Mouse (Mus musculus) neural tube, embryonic 14.5 days (tissue): Measurements from ENCODE around the gene Lrfn4. TPM values are rescaled to one million over a fixed set of nuclear protein-coding genes. Genes with fewer than 3 reads are reported as not detected.

Source experiments
- ATAC-seq: fragments of 200-750 bp; cut with Nextera tagmentation; 2 replicates; pipeline ENCODE4 v1.8.0; 2017; ENCODE audit warnings: low read depth, mild to moderate bottlenecking, moderate TSS enrichment, moderate library complexity
- H3K27ac ChIP-seq: fragments of 300-500 bp; sonication (generic); 2 replicates; pipeline ENCODE4 v1.5.1; 2014; ENCODE audit warnings: low read depth, mild to moderate bottlenecking, control low read depth, low read length, moderate library complexity, mixed read lengths
- H3K27me3 ChIP-seq: fragments of 300-500 bp; sonication (generic); 2 replicates; pipeline ENCODE4 v1.6.1; 2014; ENCODE audit warnings: low read length; ENCODE audit not compliant: control insufficient read depth, insufficient read depth
- H3K36me3 ChIP-seq: fragments of 300-500 bp; sonication (generic); 2 replicates; pipeline ENCODE4 v1.6.1; 2014; ENCODE audit warnings: low read length, mixed read lengths; ENCODE audit not compliant: control insufficient read depth, insufficient read depth
- H3K4me1 ChIP-seq: fragments of 300-500 bp; sonication (generic); 2 replicates; pipeline ENCODE4 v1.6.1; 2014; ENCODE audit warnings: low read length; ENCODE audit not compliant: control insufficient read depth, insufficient read depth
- H3K4me2 ChIP-seq: fragments of 300-500 bp; sonication (generic); 2 replicates; pipeline ENCODE4 v1.6.1; 2014; ENCODE audit warnings: mild to moderate bottlenecking, low read depth, low read length, control low read depth
- H3K4me3 ChIP-seq: fragments of 300-500 bp; sonication (generic); 2 replicates; pipeline ENCODE4 v1.5.1; 2014; ENCODE audit warnings: low read depth, low read length, control low read depth, mixed read lengths
- H3K9ac ChIP-seq: fragments of 300-500 bp; sonication (generic); replicated peaks from 2 replicates; pipeline ENCODE4 v1.6.1; 2014; ENCODE audit warnings: low read depth, mild to moderate bottlenecking, control low read depth, low read length, mixed read lengths
- H3K9me3 ChIP-seq: fragments of 300-500 bp; sonication (generic); 2 replicates; pipeline ENCODE4 v1.6.1; 2016; ENCODE audit warnings: low read length; ENCODE audit not compliant: control insufficient read depth
- WGBS: fragments of 180-500 bp; shearing (Covaris S2); extraction: QIAGEN DNeasy Blood & Tissue Kit; methylation state at CpG from one replicate; pipeline ENCODE4 v1.1.7; 2014; 5-methylcytosine and 5-hydroxymethylcytosine counted together
- polyA plus RNA-seq: library from polyadenylated mRNA; unstranded; fragments of >200 nt; fragmentation: Nextera tagmentation; extraction: Ambion mirVana; gene quantifications from 2 replicates; pipeline ENCODE4 v1.2.1, GENCODE M21; 2014

The Lrfn4 gene
- polyA plus RNA-seq, result 14.3 and 16.9 TPM in 2 replicates

DNA sequence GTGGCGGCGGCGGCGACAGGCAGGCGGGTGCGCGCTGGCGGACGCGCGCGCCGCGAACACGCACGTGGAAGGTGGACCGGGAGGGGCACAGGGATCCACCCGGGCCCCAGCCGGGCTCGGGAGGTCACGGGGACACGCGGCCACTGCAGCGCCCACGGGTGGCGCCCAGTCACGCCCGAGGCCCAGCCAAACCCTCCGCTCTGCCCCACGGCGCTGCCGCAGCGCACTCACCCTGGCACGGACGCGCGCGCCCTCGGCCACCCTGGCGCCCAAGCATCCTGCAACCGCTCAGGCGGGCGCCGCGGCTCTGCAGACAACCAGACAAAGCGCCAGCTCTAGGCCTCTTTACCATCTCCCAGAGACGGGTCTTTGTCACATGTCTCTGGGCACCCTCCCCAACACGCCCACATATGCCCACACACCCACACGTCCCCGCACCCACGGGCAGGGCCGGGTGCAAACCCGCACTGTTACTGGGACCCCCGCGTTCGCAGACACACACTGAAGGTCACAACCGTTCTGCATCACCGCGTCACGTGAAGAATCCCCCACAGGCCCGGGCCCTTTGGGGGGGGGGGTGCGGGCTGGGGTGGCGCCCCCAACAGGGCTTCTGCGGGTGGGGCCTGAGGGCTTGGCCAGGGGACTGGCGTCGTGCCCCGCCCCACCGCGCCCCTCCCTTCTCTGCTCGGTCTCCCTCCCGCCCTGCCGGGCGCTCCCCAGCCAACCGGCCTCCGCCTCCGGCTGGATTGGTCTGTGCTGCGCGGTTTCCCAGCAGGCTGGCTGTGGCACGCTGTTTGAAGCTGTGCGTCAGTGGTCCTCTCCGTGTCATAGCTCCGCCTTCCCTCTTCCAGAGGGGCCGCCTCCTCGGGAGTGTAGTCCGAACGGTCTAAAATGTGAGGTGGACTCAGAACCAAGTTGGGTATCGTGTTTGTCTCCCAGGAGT is at the start of gene Lrfn4:
Lrfn4 (minus strand) TSS at position 517 of the 943 bp plus-strand sequence.
- H3K4me3 ChIP-seq, result peak within 1 kb of the TSS; percentile 91
- peak; percentile 95 for ATAC-seq
- WGBS, result under 1% methylated on average over 75 of the region's 87 CpGs

DNA sequence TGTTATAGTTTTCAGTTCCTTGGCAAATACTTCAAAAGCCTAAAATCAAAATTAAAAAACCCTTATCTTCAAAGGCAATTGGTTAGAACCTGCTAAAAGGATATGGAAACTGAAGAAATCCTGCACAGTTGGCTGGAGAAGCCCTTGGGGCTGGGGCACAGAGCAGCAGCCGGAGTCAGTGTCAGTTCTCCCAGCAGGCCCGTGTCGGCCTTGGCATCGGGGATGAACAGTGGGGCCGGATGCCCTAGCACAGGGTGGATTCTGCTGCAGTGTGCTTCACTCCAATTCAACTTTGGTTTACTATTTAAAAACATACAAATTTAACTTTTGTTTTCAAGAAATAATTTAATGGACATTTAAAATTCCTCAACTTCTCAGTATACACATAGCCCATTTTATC is 42.7 kb upstream of the Lrfn4 start:
- no peaks in the 10 kb centered on the region for H3K36me3 ChIP-seq
- no peak overlapping the region for H3K27ac ChIP-seq
- no peak overlapping the region for H3K4me2 ChIP-seq
- H3K9me3 ChIP-seq, result no peaks in the 10 kb centered on the region
- no peaks in the 10 kb centered on the region for H3K27me3 ChIP-seq
- H3K4me3 ChIP-seq, result no peak overlapping the region
- no peaks in the 10 kb centered on the region for H3K4me1 ChIP-seq
- 93% methylated on average over 5 of the region's 5 CpGs for WGBS
- no peak overlapping the region for H3K9ac ChIP-seq
- ATAC-seq, result no peak

More for the DNA sequence above, at the start of gene Lrfn4:
- Histone ChIP-seq H3K9me3 (no peaks in the 10 kb centered on the region), H3K27ac (peak within 1 kb of the TSS; percentile 92), H3K27me3 (no peaks in the 10 kb centered on the region), H3K9ac (peak within 1 kb of the TSS; percentile 95), H3K4me1 (peaks cover 24% of the 10 kb centered on the region), H3K4me2 (peak within 1 kb of the TSS; percentile 74), H3K36me3 (peaks cover 28% of the 10 kb centered on the region)

DNA sequence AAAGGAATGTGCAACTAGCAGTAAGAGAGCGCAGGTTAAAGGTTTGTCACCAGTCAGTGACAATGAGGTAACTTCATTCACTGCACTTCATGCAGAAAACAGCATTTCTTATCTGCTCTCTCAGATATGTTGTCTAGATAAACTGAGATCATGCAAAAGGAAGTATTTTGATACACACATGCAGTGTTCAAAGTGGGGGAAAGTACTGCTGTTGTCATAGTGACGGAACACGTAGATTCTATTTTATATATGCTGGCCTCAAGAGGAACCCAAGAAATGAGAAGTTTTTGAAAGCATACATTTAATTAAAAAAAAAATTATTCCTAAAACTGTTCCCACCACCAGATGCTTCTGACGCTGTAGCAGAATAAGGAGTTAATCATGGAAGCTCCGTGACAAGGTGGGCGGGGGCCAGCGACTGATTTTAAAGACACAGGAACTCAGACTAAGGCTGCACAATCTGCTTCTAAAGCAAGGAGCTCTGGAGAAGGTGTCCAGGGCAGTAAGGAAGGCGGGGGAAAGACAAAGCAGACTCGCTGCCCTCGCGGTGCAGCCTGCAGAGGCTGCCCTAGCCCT is 31.5 kb upstream of the Lrfn4 start:
- Histone ChIP-seq H3K4me3 (no peak overlapping the region), H3K4me1 (no peaks in the 10 kb centered on the region), H3K9ac (no peak overlapping the region), H3K9me3 (no peaks in the 10 kb centered on the region), H3K27me3 (no peaks in the 10 kb centered on the region), H3K36me3 (no peaks in the 10 kb centered on the region), H3K4me2 (no peak overlapping the region), H3K27ac (no peak overlapping the region)
- ATAC-seq, result no peak
- 78% methylated on average over 11 of the region's 11 CpGs for WGBS

DNA sequence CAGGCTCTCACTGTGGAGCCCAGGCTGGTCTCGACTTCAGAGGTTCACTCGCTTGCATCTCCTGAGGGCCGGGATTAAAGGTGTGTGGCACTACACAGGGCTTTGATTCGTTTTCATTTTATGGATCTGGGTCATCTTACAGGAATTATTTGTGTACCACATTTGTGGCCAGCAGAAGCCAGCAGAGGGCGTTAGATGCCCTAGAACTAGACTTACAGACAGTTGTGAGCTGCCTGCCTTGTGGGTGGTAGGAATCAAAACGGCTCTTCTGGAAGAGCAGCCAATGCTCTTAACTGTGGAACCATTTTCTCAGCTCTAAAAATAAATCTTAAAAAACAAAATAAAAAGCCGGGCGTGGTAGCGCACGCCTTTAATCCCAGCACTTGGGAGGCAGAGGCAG is 28.8 kb upstream of the Lrfn4 start:
- no peaks in the 10 kb centered on the region for H3K4me1 ChIP-seq
- H3K4me2 ChIP-seq, result no peak overlapping the region
- H3K36me3 ChIP-seq, result no peaks in the 10 kb centered on the region
- no peaks in the 10 kb centered on the region for H3K9me3 ChIP-seq
- no peak for ATAC-seq
- 44% methylated on average over 10 of the region's 10 CpGs for WGBS
- no peak overlapping the region for H3K27ac ChIP-seq
- no peak overlapping the region for H3K9ac ChIP-seq
- no peaks in the 10 kb centered on the region for H3K27me3 ChIP-seq
- H3K4me3 ChIP-seq, result no peak overlapping the region

DNA sequence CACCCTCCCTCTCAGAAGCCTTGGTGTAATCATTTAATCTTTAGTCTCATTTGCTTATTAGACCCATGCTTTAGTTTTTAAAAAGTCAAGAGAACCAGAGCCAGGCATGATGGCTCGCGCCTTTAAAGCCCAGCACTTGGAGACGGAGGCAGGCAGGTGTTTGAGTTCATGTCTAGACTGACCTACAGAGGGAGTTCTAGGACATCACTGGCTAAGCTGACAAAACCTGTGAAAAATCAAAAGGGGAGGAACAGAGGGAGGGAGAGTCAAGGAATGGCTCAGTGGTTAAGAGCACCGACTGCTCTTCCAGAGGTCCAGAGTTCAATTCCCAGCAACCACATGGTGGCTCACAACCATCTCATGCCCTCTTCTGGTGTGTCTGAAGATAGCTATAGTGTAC is 20.5 kb upstream of the Lrfn4 start:
- Histone ChIP-seq H3K4me3 (no peak overlapping the region), H3K27ac (no peak overlapping the region), H3K4me2 (no peak overlapping the region), H3K27me3 (no peaks in the 10 kb centered on the region), H3K9ac (no peak overlapping the region), H3K4me1 (no peaks in the 10 kb centered on the region), H3K9me3 (no peaks in the 10 kb centered on the region), H3K36me3 (no peaks in the 10 kb centered on the region)
- 72% methylated on average over 4 of the region's 4 CpGs for WGBS
- ATAC-seq, result no peak

DNA sequence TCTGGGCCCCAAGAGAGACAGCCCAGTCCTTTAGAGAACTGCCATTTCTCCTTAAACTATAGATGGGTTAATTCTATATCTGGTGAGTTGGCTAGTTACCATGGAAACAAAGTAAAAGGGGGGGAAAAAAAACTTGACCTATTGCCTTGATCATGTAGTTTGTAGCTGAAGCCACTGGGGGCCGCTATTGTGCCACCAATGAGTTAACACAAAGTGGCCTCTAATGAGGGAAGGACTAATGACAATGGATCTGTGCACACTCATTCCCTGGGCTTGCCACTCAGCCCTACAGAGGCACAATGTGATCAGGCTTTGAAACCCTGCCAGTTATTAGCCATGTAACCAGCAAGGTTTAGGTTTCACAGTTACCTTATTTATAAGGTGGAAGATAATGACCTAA is 13.4 kb upstream of the Lrfn4 start:
- no peak overlapping the region for H3K9ac ChIP-seq
- H3K4me3 ChIP-seq, result no peak overlapping the region
- ATAC-seq, result peak; percentile 78; the same call in 1 of the 2 replicates
- H3K4me2 ChIP-seq, result no peak overlapping the region
- H3K27ac ChIP-seq, result peak overlapping the region; percentile 40
- no peaks in the 10 kb centered on the region for H3K36me3 ChIP-seq
- WGBS, result 0% methylated on average over 1 of the region's 1 CpGs
- H3K4me1 ChIP-seq, result peaks cover 15% of the 10 kb centered on the region; the same call in 1 of the 2 replicates
- H3K27me3 ChIP-seq, result no peaks in the 10 kb centered on the region
- no peaks in the 10 kb centered on the region for H3K9me3 ChIP-seq

DNA sequence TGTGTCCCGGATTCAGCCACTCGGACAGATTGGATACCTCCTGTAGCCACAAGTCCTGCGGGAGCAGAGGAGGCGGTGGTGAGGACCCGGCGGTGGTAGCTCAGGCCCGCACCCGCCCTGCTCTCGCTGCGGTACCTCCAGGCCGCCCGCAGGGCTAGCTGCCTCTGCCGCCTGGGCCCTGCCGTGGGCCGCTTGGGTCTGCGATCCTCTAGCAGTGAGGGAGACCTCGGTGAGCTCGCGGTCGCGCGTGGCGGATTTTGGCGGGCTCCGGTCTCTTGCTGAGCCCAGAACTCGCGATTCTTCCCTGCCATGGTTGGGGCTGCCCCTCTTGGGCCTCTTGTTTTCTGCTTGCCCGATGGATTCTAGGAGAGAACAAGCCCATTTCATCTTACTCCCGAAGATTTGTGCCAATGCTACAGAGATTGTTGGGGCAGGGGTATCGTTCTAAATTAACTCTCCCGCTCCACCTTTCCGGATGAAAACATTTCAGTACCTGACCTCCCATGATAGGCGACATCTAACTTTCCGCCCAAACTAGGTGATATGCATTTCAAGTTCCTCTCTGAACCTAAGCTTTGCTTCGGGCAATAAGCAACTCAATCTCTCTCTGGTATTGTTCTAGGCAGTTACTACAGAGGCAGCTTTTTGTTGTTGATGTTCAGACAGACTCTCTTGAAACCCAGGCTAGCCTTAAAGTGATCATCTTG is 10.5 kb upstream of the Lrfn4 start:
- Histone ChIP-seq H3K4me3 (peak overlapping the region; percentile 84), H3K27me3 (no peaks in the 10 kb centered on the region), H3K36me3 (peaks cover 8% of the 10 kb centered on the region; the same call in 1 of the 2 replicates), H3K27ac (peak overlapping the region; percentile 85), H3K4me1 (peaks cover 15% of the 10 kb centered on the region; the same call in 1 of the 2 replicates), H3K9ac (peak overlapping the region; percentile 84), H3K9me3 (no peaks in the 10 kb centered on the region), H3K4me2 (peak overlapping the region; percentile 83)
- WGBS, result 2% methylated on average over 35 of the region's 35 CpGs
- ATAC-seq, result peak; percentile 61

DNA sequence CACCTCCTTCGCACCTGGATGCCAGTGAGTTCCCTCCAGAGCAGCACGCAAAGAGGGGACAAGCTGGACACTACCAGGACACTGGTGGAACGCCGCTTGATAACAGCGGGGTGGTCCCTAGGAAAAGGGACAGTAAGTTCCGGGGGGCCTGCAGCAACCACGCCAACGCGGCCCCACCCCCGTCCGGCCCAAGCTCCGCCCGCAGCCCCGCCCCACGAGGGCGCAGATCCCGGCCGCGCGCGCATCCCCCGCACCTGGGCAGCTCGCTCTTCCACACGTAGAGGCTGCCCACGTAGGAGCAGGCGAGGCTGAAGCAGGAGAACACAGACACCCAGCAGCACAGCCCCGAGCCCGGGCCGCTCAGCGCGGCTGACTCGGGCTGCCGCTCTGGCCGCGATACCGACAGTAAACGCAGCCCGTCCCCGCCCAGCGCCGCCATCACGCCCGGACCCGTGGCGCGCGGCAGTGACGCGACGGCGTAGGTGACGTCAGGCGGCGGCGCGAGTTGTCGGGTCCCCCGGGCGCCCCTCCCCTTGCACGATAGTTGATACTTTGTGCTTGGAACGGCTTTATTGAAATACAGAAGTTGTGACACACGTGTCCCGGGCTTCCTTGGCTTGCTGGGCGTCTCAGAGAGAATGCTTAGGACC is 9.8 kb upstream of the Lrfn4 start, which contains the start of gene Rce1:
Rce1 (minus strand) TSS at position 463 of the 650 bp plus-strand sequence.
- peak within 1 kb of the TSS; percentile 85 for H3K27ac ChIP-seq

More for the DNA sequence above, 9.8 kb upstream of the Lrfn4 start, which contains the start of gene Rce1:
- peaks cover 8% of the 10 kb centered on the region; the same call in 1 of the 2 replicates for H3K36me3 ChIP-seq
- peak within 1 kb of the TSS; percentile 84 for H3K4me3 ChIP-seq
- no peaks in the 10 kb centered on the region for H3K27me3 ChIP-seq
- ATAC-seq, result peak; percentile 88
- H3K4me1 ChIP-seq, result peaks cover 15% of the 10 kb centered on the region; the same call in 1 of the 2 replicates
- under 1% methylated on average over 61 of the region's 64 CpGs for WGBS
- H3K9me3 ChIP-seq, result no peaks in the 10 kb centered on the region
- peak within 1 kb of the TSS; percentile 83 for H3K4me2 ChIP-seq
- peak within 1 kb of the TSS; percentile 84 for H3K9ac ChIP-seq
